Mouse (Mus musculus) kidney, postnatal 25 days (tissue): Measurements from ENCODE around the gene Tarbp2.

ENCODE experiments used
- DNase-seq, 2 experiments: peaks; one replicate each; pipeline ENCODE4 v3.0.0; 2021; ENCODE audit warnings: mixed read lengths in 2 of 2

Gene Tarbp2

DNA sequence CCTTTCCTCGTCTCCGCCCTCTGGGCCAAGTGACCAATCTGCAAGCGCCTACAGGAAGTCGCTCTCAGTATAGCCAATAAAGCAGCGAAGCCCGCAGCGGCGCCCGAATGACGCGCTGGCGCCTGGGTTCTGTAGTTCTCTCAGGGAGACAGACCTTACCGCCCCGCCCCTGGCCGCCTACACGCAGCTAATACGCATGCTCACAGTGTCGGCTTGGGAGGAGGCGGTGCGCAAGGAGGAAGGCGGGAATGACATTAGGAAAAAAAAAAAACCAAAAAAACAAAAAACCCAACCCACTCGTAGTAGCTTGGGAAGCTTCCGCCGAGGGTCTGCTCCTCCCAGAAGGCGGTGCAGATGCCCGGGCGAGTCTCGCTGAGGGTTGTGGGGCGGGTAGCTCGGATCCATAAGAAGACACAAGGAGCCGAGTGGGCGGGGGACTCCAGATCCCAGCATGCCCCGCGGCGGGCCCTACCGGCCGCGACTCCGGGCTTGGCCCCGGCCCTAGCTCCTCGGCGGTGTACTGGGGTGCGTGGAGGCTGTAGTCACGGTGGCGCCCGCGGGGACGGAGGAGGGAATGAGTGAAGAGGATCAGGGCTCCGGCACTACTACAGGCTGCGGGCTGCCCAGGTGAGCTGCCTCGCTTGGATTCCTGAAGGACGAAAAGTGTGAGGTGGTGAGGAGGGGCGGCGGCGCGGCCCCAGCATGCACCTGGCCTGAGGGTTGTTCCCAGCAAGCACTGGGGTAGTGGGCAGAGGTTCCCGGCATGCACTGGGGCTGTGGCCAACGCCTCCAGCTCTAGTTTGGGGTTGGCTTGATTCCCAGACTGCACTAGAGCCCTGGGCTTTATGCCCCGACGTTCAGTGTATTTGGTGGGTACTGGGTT is at the start of gene Tarbp2:
Tarbp2 (plus strand) TSS at position 217 of the 883 bp plus-strand sequence.
- peak; percentile 100 for DNase-seq

DNA sequence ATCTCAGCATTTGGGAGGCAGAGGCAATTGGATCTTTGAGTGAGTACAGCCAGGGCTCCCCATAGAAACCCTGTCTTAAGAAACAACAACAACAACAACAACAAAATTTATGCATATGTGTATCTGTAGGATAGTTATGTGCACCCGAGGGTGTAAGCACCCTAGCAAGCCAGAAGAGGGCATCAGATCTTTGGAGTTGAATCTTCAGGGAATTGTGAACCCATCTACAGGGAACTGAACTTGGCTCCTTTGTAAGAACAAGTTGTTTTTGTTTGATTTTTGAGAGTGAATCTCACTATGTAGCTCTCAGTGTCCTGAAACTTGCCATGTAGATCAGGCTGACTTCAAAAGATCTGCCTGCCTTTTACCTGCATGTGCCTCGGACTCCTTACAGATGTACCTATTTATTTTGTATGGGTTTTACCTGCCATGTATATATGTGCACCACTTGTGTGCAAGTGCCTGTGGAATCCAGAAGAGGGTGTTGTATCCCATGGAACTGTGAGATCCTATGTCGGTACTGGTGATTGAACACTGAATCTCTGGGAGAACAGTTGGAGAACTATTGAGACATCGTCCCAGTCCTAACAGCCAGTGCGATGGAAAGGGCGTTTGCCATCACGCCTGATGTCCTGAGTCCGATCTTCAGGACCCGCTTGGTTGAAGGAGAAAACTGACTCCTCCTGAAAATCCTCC is 49.2 kb upstream of the Tarbp2 start:
- DNase-seq: no peak

DNA sequence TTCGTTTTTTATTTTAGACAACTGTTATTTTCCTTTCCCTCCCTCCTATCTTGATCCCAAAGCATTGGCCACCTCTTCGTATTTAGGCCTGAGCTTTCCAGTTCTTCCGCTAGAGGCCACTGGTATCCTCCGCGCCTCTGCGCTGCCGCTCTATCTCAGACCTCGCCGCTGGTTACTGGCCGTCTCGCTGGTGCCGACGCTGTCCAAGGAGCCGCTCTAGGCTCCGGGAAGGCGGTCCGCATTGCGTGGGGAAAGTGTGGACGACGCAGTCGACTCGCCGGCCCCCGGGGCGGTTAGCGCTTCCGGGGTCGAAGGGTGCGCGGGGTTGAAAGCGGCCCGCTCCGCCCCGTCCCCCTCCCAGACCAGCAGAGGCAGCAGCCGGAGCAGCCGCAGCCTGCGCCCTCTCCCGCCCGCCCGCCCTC is 47.8 kb upstream of the Tarbp2 start, which contains the start of gene Pcbp2:
Pcbp2 (plus strand) TSS at position 357 of the 422 bp plus-strand sequence.
- DNase-seq: peak; percentile 95 to 99

DNA sequence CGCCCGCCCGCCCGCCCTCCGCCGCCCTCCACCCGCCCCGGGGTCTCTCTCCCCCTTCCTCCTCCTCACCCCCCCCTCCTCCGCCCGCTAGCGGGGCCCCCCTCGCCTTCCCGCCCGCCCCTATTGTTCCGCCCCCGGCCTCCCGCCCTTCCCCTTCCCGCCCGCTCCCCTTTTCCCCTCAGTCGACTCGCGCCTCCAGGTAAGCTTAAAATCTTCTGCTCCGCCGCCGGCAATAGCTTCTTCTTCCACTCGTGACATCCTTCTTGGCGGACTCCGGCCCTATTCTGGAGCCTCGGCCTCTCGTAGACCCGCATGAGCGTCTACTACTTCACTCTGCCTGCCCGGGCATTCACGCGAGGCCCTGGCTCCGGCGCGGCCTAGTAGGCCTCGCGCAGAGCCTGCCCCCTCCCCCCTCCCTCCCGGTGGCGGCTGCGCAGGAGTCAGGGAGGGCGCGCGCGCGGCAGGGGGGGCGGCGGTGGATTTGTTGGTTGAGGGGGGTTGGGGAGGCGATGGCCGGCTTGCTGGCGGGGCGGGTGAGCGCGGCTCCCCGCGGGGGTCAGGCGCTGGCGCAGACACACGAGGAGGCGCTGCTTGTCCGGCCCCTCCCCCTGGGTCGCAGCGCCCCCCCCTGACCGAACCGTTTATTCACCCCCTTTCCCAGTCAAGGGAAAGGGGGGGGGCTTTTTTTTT is 47.2 kb upstream of the Tarbp2 start:
- DNase-seq: peak; percentile 87 to 93

DNA sequence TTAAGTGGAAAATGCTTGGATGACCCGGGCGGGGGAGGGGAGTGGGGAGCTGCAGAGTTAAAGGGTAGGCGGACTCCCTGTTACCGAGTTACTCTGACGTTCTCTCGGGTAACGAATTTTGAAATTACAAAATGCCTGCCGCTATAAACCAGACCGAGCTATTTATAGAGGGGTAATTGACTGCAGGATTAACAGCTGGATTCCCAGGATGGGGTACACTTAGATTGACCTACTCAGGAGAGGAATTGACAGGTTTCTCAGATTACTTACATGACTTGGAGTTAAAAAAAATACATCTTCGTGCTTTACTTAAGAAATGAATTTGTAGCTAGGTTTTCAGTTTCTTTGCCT is 46.7 kb upstream of the Tarbp2 start:
- no peak for DNase-seq

DNA sequence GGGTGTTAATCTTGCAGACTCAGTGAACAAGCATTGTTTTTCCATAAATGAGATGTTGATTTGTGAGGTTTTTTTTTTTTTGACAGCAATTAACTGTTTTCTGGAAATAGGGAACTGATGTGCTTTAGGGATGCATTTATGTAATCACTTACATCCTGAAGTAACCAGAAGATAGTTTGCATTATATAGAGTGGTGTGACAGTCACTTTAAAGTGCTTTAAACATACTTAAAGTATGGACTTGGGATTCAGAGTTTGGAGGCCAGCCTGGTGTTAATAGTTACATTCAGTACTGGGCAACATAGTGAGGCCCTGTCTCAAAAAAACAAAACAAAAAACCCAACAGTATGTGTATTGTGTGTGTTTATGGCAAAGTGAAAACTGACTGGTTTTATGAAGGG is 46.3 kb upstream of the Tarbp2 start:
- no peak for DNase-seq

DNA sequence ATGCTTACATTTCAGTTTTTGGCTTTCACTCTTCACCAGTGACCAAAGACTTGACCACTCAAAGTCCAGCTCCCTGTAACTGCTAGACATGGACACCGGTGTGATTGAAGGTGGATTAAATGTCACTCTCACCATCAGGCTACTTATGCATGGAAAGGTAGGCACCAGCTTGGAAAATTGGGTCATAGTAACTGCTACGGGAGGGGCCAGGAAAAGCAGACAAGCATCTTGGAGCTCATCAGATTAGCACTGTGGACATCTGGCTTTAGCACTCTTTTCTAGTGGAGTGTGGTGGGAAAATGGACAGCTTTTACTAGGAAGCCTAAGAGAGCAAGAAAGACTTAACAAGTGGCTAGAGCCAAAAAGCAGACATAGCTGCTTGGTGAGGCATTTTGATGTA is 44.7 kb upstream of the Tarbp2 start:
- no peak for DNase-seq

DNA sequence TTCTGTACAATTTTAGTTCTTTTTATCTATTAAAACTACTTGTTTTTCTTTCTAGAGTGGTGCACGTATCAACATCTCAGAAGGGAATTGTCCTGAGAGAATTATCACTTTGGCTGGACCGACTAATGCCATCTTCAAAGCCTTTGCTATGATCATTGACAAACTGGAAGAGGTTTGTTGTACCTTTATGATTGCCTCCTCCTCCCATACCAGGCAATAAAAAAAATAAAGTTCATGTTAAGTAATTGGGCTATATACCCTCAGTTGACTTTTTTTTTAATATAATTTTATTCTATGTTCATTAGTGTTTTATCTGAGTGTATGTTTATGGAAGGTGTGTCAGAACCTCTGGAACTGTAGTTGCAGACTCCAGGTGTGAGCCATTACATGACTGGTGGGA is 43.5 kb upstream of the Tarbp2 start:
- DNase-seq: no peak

DNA sequence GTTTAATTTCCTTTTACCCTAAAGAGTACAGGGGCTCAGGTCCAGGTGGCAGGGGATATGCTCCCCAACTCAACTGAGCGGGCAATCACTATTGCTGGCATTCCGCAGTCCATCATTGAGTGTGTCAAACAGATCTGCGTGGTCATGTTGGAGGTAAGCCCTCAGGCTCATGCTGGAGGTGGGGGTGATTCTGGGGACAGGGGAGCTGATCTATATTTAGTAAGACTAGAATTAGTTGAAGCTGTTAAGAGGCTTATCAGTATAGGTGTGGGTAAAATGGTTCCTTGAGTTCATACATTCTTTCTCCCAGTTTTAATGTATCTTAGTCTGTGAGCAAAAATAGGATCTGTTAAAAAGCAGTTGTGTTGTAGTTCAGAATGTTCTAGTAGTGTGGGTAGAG is 34.9 kb upstream of the Tarbp2 start:
- no peak for DNase-seq

DNA sequence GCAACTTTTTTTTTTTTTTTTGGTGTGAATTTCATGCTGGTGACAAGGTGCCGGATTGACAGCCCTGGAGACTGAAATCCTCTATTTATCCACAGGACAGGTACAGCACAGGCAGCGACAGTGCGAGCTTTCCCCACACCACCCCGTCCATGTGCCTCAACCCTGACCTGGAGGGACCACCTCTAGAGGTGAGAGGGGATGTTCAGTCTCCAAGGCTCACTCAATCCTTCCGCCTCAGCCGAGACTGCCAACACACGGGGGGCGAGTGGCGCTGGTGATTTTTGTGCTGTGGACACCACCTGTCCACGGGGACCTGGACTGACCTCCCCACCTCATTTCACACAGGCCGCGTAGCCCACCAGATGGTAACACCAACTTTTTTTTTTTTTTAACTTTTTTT is 32.1 kb upstream of the Tarbp2 start:
- DNase-seq: no peak

DNA sequence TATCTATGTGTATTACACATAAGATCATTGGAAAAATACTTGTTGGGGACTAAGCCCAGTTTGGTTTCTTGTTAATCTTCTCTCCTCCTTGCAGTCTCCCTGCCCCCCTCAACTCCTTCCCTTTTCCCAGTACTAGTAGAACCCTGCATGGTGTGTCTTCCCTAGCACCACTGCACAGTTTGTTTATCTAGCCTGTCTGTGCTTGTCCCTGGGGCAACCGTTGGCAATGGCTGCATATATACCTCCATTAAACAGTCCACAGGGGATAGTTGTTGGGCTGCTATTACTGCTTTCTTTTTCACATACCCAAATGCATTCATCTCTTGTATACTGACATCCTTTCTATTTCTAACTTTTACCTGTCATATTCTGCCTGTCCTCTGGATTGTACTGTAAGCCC is 30.3 kb upstream of the Tarbp2 start:
- DNase-seq: no peak

DNA sequence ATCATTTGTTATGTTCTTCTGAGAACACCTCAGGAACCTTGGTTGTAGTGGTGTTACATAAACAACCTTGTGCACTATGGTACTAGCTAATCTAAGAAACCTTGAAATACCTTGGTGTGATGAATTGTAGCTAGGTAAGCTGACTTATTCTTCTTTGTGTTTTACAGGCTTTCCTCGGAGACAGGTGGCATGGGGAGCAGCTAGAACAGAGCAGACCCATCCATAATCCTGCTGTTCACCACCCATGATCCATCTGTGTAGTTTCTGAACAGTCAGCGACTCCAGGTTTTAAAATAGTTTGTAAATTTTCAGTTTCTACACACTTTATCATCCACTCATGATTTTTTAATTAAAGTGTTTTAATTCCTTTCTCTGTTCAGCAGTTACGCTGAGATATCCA is 19.7 kb upstream of the Tarbp2 start:
- no peak for DNase-seq

DNA sequence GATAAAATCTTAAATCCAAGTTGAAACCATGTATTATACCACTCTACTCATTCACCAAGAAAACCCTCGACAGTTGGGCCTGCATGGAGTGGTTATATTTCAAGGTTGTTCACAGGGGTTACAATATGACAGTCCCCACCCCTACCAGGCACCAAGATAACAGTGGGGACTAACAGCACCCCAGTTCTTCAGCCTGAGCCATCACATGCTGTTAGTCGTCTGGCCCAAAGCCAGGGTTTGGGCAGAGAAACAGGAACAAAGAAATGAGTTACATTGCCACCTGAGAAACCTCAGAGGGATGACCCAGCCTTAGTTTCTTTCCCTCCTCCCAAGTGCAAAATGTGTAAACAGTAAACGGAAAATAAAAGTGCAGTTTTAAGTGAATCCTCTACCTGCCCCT is 18.6 kb upstream of the Tarbp2 start:
- no peak for DNase-seq

DNA sequence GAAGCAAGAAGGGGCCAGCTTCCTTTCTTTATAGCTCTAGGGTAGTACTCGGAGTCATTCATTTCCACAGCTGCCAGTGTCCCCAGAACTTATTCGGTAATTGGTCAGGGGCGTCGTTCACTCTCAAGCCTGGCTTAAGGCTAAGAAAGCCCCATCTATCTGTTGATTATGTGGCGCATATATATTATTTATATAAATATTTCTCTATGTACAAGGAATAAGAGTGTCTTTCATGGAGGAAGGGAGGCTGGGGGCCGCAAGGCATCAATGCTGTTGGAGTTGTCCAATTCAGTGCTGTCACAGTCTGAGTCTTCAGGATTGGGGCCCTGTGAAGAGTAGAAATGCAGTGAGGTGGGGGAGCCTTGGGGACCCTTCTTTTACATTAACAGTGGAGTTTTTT is 18.1 kb upstream of the Tarbp2 start:
- DNase-seq: no peak

DNA sequence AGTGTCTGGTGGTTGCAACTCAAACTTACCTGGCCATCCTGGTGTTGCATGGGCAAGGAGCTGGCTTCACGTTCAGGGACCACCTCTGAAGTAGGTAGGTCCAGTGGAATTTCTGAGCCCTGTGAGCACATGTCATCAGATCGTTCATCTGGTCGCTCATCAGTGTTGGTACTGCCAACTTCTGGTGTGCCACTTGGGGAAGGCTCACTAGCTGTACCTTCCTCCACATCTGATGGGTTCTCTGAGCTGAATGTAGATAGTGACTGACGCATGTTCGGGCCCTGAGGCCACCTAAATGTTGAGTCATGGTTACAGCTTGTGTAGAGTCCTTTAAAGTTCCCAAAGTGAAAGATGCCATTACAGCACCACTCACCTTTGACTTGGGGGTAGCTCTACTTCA is 17.5 kb upstream of the Tarbp2 start:
- no peak for DNase-seq

DNA sequence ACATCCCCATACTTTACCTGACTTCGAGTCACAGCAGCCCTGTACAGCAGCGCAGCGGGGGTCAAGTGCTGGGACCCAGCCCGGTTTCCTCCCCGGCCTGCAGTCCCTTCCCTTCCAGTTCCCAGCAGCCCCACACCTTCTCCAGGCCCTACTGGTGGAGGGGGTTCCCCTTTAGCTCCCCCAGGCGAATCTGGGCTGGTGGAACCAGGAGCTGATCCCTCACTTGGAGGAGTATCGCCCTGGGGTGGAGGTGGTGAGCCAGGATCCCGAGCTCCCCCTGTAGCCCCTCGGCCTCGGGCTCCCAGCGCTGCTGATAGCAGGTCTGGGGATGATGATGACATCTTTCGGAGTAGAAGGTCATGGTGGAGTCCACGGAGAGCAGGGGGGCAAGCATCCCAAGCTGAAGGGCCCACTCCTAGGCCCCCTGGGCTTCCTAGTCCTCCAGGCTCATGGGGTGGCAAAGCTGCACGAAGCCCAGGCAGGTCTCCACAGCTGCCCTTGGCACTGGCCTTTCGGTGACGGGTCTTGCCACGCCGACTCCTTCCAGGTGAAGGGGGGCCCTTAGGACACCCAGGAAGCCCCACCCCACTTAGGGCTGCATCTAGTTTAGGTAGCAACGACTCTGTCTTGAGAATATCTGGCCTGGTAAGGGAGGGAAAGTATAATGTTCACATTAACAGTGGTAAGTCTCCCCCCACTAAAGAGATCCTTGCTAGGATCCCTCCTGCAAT is 16.7 kb upstream of the Tarbp2 start:
- peak in 1 of 2 experiments; percentile 35 for DNase-seq

DNA sequence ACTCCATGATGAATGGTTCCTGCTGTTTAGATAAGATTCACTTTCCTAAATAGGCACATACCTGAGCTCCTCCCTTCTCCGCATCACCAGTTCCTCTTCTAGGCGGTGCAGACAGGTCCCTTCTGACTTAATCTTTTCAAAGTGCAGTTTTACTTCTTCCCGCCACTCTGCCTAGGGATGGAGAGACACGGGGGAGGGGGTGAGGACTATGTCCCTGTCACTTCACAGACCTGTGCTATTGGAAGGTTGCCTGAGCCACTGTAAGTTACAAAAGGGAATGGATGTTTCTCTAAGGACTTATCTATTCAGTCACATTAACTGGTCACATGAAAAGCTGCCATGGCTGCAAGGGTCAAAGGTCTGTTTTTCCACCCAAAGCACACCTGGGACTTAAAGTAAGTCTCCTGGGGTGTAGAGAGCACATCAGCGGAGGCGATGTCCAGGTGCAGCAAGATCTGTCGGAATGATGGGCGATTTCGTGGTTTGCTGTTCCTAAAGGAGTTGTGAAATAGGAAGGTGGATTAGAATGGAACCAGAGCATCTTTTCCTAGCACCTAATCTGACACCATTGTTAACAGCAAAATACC is 15.6 kb upstream of the Tarbp2 start:
- DNase-seq: peak in 1 of 2 experiments; percentile 42

DNA sequence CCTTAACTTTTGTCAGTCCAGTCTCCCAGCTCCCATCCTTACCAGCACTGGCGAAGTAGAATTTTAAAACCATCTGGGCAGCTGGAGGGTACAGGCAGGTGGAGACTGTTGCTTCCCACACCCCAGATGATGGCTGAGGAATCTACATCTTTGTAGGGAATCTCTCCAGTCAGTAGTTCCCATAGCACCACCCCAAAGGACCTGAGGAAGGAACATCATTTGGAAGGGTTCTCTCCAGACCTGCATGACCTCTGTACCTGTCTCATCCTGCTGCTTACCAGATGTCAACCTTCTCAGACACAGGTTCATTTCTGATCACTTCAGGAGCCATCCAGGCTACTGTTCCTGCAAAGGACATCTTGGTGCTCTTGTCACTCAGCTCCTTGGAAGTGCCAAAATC is 14.5 kb upstream of the Tarbp2 start, which contains the start of gene Gm10337:
Gm10337 (plus strand) TSS at position 276 of the 400 bp plus-strand sequence.
- no peak for DNase-seq

DNA sequence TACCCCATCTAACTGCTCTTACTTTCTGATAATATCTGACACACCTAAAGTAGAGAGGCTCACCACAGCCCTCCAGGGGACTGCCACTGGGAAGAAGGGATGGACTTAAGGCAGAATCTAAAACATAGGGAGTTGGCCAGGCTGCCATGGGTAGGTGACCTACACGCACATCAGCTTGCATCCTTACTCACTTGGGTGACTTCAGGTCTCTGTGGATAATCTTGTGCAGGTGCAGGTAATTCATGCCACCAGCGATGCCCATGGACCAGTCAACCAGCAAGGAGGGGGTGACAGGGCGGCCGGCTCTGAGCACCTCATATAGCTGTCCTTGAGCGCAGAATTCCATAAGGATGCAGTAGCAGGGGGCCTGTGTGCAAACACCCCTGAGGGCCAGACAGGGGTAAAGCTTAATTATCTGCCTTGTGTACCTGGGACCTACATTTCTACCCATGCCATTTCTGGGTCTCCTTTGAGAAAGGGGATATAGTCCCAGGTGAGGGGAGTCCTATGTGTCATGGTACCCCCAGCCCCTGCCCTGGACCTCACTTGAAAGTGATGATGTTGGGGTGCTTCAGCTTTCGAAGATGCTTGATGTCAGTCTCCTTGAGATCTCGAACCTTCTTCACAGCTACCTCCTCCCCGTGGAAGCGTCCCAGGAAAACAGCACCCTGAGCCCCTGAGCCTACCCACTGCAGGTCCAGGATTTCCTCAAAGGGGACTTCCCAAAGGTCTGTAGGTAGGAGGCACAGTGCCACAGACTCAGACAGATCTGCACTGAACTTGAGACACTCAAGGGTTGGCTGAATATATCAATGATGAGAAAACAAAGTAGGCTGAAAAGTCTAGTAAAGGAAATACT is 13.8 kb upstream of the Tarbp2 start:
- DNase-seq: no peak

DNA sequence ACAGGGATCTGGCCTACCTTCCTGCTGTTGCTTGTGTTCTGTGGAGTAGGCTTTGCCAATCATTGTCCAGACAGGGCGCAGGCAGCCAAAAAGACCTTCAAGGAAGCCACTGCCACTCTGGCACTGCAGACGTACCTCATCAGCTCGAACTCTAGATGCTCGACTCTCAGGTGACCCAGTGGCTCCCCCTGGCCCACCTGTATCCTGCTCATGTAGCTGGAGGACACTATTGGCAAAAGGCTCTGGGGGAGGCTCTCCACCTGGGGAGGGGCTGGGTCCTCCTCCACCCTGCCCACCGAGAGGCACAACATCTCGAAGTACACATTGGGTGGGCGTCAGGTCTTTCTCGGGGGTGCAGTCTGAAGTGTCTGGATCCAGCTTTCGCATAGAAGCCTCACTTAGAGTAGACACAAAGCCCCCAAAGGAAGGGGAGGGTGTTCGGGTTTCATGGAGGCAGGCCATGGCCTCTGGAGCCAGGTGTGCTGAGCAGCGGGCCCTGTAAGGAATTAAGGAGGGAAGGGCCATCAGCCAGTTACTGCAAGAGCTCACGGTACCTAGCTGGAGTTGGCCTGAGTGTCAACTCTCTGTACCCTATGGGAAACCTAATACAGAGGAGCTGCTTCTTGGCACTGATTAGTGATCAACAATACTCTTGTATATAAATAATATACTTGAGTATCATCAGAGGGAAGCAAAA is 12.8 kb upstream of the Tarbp2 start:
- DNase-seq: no peak
